Mouse (Mus musculus): Measurements from ENCODE around the gene Tlx1.

The Tlx1 gene

DNA sequence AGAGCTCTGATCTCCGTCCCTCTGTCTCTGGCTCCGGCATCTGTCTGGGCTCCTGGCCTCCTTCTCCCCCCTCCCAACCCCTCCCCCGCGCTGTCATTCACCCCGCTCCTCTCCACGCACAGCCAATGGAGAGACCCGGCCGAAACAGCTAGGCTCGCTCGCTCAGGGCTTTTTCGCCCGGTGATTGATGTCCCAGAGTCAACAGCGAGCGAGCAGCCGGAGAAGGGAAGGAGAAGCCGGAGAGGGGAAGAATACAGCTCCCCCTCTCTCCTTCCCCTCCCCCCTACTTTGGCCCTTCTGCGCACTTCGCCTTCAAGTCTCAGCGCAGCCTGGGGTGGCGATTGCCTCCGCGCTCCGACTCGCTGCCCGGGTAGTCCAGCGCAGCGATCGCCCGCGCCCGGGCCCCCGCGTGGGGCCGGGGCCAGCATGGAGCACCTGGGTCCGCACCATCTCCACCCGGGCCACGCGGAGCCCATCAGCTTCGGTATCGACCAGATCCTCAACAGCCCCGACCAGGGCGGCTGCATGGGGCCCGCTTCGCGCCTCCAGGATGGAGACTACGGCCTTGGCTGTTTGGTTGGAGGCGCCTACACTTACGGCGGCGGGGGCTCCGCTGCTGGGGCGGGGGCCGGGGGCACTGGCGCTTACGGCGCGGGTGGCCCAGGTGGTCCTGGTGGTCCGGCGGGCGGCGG lies at the start of gene Tlx1:
Tlx1 (plus strand) TSS at position 191 of the 692 bp plus-strand sequence.
- no peak for DNase-seq

DNA sequence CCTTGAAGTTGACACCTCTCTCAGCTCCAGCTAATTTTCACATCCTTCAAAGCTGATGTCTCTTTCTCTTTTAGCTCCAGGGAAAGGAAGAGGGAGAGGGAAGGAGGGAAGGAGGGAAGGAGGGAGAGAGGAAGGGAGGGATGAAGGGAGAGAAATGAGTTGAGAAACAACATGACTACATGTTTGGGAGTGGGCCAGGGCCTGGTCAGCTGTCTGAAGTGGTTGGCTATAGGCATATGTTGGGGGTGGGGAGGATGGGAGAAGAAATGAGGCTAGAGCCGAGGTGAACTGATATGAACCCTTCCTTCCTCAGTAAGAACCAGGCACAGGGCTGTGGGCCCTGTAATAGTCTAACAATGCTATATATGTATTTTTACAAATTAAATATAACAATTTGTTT lies 44.9 kb upstream of the Tlx1 start:
- no peak for DNase-seq

DNA sequence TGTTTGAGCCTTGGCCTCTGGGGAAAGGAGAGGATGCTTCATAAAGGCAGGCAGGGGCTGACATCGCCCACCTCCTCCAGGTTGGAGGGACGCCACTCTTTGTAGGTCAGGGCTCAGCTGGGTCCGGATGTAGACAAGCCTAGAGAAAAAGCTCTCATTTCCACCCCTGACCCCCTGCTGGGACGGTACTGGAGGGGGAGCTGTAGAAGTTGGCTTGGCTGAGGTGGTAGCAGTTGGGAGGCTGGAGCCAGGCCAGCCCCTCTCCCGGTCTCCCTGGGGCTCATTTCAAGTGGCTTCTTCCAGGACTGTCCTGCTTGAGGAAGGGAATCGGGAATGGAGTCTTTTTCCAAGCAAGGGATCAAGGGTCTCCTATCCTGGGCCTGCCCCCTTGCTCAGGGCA lies 43.8 kb upstream of the Tlx1 start:
- DNase-seq: no peak

DNA sequence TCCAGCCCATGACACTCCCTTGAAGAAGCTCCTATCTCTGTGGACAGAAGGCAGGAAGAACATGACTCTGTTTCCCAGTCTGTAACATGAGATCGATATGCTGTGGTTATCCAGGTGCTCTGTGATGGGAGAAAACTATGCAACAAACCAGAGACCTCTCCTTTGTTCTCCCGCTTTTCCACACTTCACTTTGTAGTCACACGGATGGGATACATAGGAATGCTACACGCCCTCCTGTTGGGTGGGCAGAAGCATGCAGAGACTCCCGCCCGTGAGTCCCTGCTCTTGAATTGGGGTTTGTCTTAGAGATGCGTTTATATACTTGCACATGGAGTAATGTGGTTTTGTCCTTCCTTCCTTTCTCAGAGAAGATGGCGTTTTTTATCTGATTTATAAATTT lies 39.8 kb upstream of the Tlx1 start:
- DNase-seq: no peak

DNA sequence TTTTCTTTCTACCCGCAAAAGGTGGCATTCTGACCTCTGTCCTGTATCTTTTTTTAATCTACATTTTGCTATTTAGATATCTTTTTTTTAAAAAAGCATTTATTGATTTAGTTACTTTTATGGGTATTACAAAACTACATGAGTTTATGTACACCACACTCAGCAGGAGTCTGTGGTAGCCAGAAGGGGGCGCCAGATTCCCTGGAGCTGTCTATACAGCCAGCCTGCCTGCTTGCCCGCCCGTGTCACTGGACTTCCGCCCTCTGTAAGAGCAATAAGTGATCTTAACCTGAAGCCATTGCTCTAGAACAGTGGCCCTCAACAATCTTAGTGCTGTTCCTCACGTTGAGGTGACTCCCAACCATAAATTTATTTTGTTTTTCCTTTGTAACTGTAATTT lies 38.0 kb upstream of the Tlx1 start:
- DNase-seq: no peak

DNA sequence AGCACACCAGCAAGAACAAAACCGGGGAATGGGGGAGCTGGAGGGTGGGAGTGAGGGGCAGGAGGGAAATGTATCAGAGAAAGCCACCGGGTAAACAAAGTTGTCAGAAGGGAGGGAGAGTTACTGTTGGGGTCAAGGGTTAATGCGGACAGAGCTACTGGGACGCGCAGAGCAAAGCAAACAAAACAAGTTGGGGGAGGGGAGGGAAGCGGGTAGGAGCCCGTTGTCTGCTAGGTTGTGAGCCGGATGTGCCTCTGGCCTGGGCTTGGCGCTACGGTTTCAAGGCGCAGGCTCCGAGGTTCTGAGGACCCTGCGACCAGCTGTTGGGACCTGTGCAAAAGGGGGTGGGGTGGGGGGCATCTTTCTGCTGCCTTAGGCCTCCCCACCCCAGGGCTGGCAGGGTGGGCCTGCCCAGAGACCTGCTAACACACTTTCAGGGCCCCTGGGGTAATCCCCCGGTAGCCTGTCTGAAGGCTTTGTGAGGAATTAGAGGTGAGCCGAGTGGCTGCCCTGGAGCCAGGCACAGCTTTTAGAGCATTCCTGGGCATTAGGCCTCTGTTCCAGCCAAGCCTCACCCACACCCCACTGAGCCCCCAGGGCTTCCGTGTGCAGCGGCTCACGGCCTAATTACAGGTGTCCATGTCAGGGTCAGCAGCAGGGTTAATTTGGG lies 36.6 kb upstream of the Tlx1 start:
- DNase-seq: no peak

DNA sequence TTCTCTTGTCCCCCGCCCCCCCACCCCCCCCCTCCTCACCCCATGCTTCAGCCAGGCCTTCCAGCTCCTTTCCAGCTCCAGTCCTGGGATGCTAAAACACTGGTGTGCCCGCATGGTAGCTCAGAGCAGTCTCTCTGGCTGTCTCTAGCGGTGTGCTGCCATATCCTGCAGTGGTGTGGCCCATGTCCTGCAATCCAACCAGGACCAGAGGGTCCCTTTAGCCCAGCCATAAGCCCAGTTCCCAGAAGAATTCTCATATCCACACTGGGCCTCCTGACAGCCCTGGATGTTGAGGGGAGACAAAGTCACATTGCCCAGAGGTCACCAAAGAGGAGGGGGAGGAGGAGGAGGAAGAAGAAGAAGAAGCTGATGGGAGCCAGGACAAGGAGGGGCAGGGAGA lies 35.7 kb upstream of the Tlx1 start:
- DNase-seq: no peak

DNA sequence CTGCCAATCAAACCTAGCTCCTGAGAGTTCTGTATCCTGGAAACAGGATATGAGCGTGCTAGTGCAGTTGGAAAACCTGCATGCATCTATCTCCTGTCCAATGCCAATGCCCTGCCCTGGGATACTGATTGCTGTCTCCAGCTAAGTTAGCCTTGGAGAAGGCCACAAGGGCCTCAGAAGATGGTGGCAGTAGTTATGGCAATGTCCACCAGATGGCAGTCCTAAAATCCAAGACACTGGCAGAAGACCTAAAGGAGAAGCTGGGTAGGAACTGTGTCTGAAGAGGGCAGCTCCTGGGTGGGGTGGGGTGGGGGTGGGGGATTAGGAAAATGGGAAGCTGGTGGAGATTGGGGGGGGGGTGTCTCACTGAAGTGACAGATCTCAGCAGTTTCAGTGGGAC lies 33.7 kb upstream of the Tlx1 start:
- DNase-seq: peak in 1 of 2 experiments; percentile 10

DNA sequence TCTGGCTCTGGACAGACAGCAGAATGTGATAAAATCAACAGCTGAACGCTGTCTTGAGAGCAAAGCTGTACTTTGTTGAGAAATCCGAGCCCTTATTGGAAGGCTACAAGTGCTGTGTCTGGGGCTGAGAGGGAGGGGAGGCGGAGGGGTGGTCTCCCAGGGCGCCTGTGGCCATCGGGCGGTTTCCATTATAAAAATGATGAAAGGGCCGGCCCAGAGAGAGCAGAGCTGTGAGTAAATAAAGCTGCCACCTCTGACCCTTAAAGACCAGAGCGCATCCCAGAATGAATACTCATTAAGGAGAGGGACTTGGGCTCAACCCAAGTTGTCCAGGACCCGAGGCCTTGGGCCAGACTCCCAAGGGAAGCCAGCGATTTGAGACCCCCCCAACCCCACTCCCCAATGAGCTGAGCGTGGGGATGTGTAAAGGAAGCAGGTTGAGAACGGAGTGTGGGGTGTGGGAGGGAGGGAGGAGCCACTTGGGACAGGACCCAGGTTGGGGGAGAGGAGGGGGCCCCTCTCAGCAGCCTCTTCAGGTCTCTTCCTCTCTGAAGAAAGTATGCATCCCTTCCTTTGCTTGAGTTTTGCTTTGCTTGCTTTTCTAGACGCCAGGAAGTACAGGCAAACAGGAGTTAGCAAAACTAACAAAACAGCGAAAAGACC lies 18.4 kb upstream of the Tlx1 start:
- no peak for DNase-seq

DNA sequence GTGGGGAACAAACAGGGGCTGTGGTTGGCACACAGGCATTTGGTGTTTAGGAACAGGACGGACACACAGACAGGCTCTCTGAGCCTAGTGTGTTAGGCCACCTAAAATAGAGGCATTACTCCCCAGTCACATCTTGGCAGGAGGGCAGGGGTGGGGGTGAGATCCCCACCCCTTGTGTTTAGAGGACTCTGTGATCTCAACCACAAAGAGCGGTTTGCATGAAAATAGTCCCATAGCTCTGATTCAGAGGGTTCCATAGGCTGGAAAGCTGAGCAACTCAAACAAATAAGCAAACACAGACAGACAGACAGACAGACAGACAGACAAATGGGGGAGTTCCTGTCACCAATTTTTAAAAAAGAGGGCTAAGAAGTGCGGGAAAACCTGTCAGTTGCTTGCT lies 7.9 kb upstream of the Tlx1 start:
- no peak for DNase-seq

DNA sequence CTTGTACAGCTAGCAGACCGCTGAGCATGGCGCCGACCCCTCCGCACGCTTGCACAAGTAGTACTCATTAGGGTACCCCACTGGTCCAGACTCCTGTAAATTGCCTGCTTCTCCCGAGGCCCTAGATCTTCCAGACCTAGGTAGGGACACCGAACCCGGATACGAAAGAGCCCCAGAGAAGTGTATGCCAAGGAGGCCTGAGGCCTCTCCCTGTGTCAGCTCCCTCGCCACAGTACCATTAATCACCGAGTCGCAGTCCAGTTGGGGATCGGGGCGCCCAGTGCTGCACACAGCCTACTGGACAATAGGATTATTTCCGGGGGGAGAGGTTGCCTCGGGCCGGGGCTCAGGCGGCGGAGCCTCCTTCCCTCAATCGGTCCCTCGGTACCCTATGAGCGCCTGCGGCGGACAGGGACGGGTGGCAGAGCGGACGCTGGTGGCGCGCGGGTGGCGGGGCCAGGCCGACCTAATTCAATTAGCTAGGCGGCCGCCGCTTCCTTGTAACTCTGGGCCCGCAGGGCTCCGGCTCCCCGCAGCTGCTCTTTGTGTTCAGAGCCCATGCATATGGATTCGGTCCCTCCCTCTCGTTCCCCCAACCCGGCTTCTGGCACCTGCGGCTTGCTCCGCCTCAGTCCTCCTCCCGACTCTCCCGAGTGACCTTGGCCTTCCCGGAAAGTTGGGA lies 7.1 kb upstream of the Tlx1 start:
- DNase-seq: no peak

DNA sequence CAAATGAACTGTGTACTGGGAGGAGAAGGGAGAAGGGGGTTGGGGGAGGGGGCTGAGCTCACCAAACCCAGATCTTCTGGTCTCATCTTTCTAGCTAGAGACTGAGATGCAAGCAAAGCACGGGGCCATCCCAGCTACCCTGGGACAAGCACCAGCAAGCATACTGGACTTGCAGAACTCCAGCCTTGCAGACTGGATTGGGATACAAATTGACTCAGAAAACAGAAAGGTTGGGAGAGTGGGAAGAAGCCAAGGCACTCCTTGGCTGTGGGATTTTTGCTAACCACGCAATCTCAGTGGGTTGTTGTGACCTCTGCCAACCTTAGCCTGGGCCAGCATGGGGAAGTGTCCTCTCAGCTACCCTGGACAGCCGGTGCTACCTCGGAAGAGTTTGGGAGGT lies 3.4 kb upstream of the Tlx1 start:
- DNase-seq: no peak

DNA sequence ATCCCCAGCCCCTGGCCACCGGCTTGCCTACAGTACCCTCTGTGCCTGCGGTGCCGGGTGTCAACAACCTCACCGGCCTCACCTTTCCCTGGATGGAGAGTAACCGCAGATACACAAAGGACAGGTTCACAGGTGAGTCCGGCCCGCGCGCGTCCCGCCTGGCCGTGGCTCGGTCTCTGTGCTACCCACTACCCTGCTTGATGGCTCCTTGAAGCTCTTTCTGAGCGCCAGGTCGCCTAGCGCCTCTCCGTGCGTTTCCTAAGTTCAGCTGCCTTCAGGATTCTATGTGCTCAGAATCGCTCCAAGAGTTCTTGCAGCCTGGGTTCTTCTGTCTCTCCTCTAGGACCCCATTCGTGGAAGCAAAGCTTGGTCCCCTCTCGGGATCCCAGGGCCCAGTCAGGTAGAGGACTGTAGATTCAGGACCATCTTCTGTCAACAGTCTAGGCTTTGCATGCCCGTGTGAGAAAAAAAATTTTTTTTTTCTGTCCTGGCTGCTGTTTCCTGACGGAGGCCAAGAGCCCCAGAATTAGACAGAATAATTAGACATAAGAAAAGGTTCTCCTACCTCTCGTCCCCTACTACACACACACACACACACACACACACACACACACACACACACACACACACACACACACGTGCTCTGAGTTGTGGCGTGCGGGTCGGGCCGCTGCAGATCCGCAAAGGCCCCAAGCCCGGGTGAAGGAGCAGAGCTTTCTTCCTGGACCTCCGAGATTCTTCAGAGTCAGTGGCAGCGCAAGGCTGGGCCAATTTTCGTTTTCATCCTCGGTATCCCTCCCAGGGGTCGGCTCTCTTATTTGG lies 1.1 kb downstream of the Tlx1 start:
- DNase-seq: no peak

DNA sequence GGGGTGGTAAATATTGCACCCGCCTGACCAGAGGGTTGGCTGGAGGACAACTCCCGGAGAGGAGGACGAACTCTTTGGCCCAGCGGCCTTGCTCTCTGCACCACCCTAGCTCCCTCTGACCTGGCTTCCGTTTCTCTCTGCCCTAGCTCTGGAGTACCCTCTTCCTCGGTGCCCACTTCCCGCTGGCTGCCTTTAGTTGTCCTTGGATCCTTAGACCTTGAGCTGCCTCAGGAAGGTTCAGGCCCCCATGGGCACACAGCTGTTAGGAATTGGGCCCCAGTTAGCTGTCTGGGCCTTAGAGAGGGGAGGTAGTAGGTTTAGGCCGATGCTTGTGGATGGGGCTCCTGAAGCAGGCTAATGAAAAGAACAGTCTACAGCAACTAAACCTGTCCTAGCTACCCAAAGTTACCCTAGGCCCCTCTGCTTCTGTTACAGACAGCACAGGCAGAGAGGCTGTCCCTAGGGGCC lies 1.7 kb downstream of the Tlx1 start:
- no peak for DNase-seq

DNA sequence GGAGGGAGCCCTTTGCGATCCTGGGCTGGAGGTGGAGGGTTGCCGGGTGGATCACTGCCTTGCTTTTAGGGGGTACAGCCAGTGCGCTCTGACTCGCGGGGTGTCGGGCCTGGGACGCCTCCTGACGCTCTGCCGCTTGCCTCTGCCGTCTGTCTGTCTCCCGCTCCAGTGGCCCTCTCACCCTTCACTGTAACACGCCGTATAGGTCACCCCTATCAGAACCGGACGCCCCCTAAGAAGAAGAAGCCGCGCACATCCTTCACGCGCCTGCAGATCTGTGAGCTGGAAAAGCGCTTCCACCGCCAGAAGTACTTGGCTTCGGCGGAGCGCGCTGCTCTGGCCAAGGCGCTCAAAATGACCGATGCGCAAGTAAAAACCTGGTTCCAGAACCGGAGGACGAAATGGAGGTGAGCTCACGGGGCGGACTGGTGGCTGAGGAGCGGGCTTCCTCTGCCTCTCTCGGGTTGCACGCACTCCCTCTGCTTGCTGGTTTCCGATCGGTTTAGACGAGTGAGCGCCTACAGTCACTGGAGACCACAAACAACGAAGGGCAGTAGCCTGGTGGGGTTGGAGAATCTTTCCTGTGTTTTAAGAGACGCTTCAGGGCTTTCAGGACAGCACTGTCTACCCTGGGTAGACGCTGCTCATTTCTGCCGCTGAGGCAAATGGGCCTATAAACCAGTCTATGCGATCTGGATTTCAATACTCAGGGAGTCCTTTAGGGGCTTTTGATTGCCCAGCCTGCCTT lies 3.0 kb downstream of the Tlx1 start:
- DNase-seq: no peak

DNA sequence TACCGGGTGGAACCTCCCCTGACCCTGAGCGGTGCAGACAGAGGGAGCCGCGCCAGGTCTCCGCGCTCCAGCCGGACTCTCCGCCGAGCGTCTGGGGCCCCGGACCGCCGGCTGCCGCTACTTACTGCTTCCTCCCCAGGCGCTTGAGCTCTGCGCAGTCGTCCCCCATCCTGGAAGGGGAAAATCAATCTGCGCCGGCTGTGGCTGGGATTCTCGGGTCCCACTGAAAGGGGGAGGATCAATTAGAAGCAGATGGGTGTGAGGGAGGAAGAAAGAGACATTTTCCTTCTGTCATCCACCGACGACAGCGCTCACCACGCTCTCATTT lies 3.5 kb downstream of the Tlx1 start:
- no peak for DNase-seq

DNA sequence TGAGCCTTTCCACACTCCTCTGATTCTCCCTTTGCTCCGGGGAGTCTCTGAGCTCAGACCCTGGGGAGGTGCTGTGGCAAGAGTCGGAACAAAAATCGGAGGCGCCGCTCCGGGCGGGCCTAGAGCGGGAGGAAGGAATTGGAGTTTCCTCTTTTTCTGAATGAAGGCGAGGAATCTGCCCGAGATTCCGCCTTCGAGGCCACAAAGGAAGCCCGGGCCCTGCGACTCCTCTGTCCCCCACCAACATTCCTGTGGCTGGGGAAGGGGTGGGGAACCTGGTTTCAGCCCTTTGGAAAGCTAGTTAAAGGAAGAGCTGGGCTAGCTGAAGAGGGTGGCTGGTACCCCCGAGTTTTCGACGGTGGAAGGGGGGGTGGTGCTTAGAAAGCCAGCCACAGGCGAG lies 4.0 kb downstream of the Tlx1 start:
- no peak for DNase-seq

DNA sequence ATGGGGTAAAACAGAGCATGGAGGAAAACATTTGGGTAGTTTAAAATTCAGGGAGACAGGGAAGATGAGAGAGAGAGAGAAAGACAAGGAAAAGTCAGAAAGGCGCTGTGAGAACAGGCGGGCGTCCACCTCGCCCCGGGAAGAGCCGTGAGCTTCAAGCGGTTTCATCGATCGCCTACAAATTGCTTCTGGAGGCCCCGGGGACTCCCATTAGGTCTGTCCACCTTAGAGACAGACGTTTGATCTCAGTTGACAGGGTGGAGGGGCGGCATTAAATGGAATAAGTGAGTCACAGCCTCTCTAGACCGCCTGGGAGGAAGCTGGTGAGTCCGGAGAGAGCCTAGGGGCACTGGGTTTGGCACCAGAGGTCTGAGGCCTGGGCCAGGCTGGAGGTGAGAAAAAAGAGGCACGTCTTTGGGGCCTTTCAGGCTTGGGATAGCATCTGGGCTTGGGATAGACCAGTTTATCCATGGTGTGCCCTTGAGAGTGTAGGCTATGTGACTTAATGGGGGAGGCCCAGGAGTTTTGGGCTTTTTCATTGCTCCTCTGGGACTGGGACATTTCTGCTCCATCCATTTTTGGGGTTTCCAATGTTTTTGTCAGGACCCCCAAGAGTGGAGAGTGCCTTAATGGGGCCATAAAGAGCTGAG lies 4.8 kb downstream of the Tlx1 start:
- DNase-seq: no peak

DNA sequence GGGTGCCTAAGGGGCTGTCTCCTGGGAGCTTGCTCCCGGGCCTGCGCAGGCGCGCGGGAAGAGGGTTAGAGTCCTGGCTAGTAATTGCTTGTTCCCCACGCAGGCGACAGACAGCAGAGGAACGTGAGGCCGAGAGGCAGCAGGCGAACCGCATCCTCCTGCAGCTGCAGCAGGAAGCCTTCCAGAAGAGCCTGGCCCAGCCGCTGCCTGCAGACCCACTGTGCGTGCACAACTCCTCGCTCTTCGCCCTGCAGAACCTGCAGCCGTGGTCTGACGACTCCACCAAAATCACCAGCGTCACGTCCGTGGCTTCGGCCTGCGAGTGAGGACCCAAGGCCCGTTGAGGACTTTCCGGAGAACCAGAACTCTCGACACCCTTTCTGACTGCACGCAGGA lies 5.3 kb downstream of the Tlx1 start:
- DNase-seq: no peak

DNA sequence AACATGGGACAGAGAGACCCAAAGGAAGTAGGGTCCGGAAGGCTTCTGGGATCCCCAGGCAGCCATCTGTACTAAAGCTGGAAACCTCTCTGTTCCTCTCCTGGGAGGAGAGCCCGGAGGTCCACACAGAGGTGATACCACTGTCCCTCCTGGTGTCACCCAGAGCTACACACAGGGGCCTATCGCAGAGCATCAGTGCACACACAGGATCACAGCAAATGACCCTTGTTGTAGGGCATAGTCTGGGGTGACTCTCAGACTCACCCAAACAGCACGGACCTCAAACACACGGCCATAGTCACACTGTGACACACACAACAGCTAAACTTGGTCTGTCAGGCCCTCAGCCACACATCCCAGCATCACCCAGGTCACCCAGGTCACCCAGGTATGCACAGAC lies 5.9 kb downstream of the Tlx1 start:
- DNase-seq: no peak

DNA sequence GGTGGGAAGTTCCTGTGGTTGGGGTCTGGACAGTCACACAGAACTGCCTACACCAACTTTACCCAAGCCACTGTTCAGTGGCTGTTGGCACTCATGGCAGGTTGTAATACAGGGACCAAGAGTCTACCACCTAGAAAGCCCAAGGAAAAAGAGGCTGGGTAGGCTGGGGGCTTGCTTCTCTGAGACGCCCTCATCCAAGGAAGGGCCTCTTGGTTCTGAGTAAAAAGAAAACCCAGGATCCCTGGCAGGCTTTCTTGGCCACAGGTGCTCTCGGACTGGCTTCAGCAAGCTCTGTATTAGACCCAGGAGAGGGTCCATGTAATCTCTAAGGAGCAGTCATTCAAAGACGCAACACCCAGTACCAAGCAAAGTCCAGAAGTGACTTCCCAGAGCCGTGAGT lies 7.7 kb downstream of the Tlx1 start:
- no peak for DNase-seq

DNA sequence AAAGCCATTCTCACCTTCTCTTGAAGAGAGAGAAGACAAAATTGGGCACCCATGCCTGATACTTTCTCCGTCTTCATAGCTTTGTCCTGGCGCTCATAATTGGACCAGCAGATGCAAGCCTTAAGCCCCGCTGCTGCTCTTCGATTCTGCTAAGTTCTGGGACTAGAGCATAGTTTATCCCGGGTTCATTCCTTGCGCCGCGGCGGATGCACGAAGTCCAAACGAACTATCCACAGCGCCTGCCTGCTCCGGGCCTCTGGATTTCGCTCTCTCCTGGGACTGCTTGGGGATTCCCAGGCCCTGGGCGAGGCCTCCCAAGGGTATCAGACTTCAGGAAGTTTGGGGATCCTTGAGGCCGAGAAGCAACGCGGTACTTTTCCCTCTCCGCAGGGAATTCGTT lies 8.4 kb downstream of the Tlx1 start:
- DNase-seq: no peak

Data from thymus, postnatal 36 days (tissue).